Mouse (Mus musculus): ENCODE measurements at regions not wholly inside any gene's neighbourhood (a gene's known extent, or its start where the extent isn't known, plus 50 kb on each side); places are given as distances from the start of the nearest gene placed in this dataset.

GRCm38 (mm10) chr10:84296168-84296567 lies 144.2 kb downstream of the Nuak1 start:
- TF ChIP-seq CTCF (IDR thresholded peaks at IDR 0.05; ENCODE audit: extremely low read depth, insufficient read depth, insufficient read length, insufficient replicate concordance) (no peak), POLR2A (IDR thresholded peaks at IDR 0.05; ENCODE audit: low read depth, low read length) (no peak)

Measured in spleen, adult 2 months (tissue).